Mouse (Mus musculus): ENCODE results near the gene Psma2. TPM values are rescaled to one million over a fixed set of nuclear protein-coding genes. Genes with fewer than 3 reads are reported as not detected.

The Psma2 gene
- 16.7 and 19.5 TPM in 2 replicates for polyA plus RNA-seq (2012; rRNA removed)

GRCm38 (mm10) chr13:14612926-14613529, at the start of gene Psma2, which contains the start of gene Mrpl32:
Gene Psma2 (plus strand): TSS chr13:14613240.
Gene Mrpl32 (minus strand): TSS chr13:14613165.

GRCm38 (mm10) chr13:14629726-14630641, 16.9 kb downstream of the Psma2 start, which contains the start of gene AW209491:
Gene AW209491 (plus strand): TSS chr13:14630154.

Other genes with a start within 250 kb of the Psma2 start
- gene Hecw1, start 90.0 kb upstream of the Psma2 start, polyA plus RNA-seq (2012; rRNA removed) = 0.12 and 0.30 TPM in 2 replicates
- gene Mrpl32, start 75 bp upstream of the Psma2 start, polyA plus RNA-seq (2012; rRNA removed) = 5.0 and 5.5 TPM in 2 replicates
- gene AW209491, start 16.9 kb downstream of the Psma2 start, polyA plus RNA-seq (2012; rRNA removed) = 2.7 and 2.8 TPM in 2 replicates